Mouse (Mus musculus) thymus, adult 18-20 months (tissue): Measurements from ENCODE around the gene Grik1.

Source experiments
- DNase-seq, 2 experiments: peaks; one replicate each; pipeline ENCODE4 v3.0.0; 2022; ENCODE audit warnings: mixed read lengths in 2 of 2

Grik1 gene

GRCm38 (mm10) chr16:88141594-88141993 is 148.5 kb downstream of the Grik1 start:
- no peak for DNase-seq

- no peak for DNase-seq
These were observed 151.2 kb downstream of the Grik1 start for GRCm38 (mm10) chr16:88138913-88139312.

GRCm38 (mm10) chr16:88132919-88133318 is 157.1 kb downstream of the Grik1 start:
- no peak for DNase-seq

GRCm38 (mm10) chr16:88131103-88131502 is 159.0 kb downstream of the Grik1 start:
- DNase-seq: no peak

GRCm38 (mm10) chr16:88125098-88125497 is 165.0 kb downstream of the Grik1 start:
- no peak for DNase-seq

GRCm38 (mm10) chr16:88112551-88113138 is 177.4 kb downstream of the Grik1 start:
- no peak for DNase-seq

GRCm38 (mm10) chr16:88111459-88111858 is 178.6 kb downstream of the Grik1 start:
- no peak for DNase-seq

GRCm38 (mm10) chr16:88094206-88094789 is 195.8 kb downstream of the Grik1 start:
- DNase-seq: no peak

- DNase-seq: no peak
These were observed 202.8 kb downstream of the Grik1 start for GRCm38 (mm10) chr16:88087280-88087679.

- no peak for DNase-seq
These were observed 215.3 kb downstream of the Grik1 start for GRCm38 (mm10) chr16:88074716-88075115.

GRCm38 (mm10) chr16:88060936-88061335 is 229.1 kb downstream of the Grik1 start:
- no peak for DNase-seq

- no peak for DNase-seq
These were observed 241.9 kb downstream of the Grik1 start for GRCm38 (mm10) chr16:88048121-88048520.

- DNase-seq: no peak
These were observed 245.7 kb downstream of the Grik1 start for GRCm38 (mm10) chr16:88044321-88044720.

GRCm38 (mm10) chr16:88042458-88042857 is 247.6 kb downstream of the Grik1 start:
- DNase-seq: no peak

GRCm38 (mm10) chr16:88038503-88039091 is 251.5 kb downstream of the Grik1 start:
- no peak for DNase-seq

- no peak for DNase-seq
These were observed 301.3 kb downstream of the Grik1 start for GRCm38 (mm10) chr16:87988805-87989204.

GRCm38 (mm10) chr16:87984201-87984870 is 305.7 kb downstream of the Grik1 start:
- no peak for DNase-seq

GRCm38 (mm10) chr16:87974076-87974443 is 316.0 kb downstream of the Grik1 start:
- no peak for DNase-seq

- DNase-seq: no peak
These were observed 316.5 kb downstream of the Grik1 start for GRCm38 (mm10) chr16:87973394-87974075.

GRCm38 (mm10) chr16:87971911-87972310 is 318.2 kb downstream of the Grik1 start:
- no peak for DNase-seq

GRCm38 (mm10) chr16:87969936-87970335 is 320.1 kb downstream of the Grik1 start:
- DNase-seq: no peak

GRCm38 (mm10) chr16:87961419-87961818 is 328.6 kb downstream of the Grik1 start:
- DNase-seq: no peak

- no peak for DNase-seq
These were observed 332.6 kb downstream of the Grik1 start for GRCm38 (mm10) chr16:87957449-87957848.
